Mouse (Mus musculus) CD4-positive, CD25-positive, alpha-beta regulatory T cell, adult 9 weeks (primary cell): ENCODE data around the gene Rapgefl1. TPM values are rescaled to one million over a fixed set of nuclear protein-coding genes. Genes with fewer than 3 reads are reported as not detected.

Source experiments
- polyA plus RNA-seq: library from polyadenylated mRNA; unstranded; fragments of 100-300 nt; shearing (Covaris generic); gene quantifications from one replicate; pipeline ENCODE4 v1.2.1, GENCODE M21; 2017

The Rapgefl1 gene
- 0.35 TPM for polyA plus RNA-seq

DNA sequence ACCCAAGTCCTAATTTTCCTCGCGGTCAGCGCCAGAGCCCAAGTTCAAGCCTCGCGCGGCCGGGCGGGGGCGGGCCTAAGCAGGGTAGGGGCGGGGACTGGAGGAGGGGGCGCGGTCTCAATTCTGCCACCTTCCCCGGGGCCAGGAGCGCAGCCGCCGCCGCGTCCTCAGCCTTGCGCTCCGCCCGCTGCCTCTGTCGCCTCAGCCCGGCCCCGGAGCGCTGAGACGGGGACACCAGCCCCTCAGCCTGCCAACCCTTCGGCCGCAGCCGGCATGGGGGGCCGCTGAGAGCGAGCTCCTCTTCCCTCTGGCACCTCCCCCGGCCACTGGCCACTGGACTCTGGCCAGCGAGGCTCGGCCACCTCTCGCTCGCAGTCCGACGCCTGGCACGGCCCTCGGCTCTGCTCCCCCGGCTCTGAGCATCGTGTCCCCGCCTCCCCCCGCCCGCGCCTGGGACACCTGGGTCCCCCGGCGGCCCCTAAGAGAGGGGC, at the start of gene Rapgefl1:
TSS of gene Rapgefl1 (plus strand) at position 135 of the 491 bp plus-strand sequence.

DNA sequence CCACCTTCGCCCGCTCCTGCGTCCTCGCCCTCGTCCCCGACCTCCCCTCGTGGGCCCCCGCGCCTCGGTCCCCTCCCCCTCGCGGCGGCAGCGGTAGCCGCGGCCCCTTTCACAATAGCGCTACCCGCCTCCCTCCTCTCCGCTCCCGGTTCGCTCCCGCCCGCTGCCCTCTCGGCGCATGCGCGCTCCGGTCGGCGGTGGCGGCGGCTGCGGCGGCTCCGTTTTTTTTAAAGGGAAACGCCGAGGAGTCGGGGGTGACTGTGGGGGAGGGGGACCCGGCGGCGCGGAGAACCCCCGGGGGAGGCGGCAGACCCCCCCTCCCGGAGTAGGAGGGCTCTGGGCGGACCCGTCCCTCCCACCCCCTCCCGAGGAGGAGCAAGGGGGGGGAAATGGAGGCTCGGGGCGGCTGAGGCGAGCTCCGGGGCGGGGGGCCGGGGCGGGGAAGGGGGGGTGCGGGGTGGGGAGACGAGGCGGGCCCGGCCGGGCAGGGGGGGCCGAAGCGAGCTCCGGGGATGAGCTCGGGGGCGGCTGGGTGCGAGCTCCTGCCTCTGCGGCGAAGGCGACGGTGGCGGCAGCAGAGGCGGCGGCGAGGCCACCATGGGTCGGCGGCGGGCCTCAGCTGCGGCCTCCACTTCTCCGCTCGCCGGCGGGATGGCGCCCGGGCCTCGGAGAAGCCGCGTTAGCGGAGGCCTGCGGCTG, 41.4 kb upstream of the Rapgefl1 start, which contains the start of gene Msl1:
TSS of gene Msl1 (plus strand) at position 502 of the 699 bp plus-strand sequence.

DNA sequence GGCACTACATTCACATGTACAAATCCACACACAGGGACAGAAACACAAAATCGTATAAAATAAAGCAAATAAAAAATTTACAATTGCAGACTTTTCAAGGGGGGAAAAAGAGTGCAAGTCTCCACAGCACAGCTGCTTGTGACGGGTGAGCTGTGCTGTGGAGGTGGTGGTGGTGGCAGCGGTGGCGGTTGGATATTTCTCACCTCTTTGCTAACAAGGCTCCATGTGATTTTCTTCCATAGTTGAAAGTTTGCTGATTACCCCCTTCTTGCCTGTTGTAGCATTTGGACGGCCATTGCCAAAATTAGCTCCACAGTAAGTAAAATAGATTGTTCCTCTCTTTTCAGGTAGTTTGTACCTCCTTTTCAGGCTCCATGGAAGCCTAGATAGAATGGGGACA, 32.0 kb upstream of the Rapgefl1 start, which contains the start of gene Casc3:
TSS of gene Casc3 (plus strand) at position 301 of the 400 bp plus-strand sequence.

GRCm38 (mm10) chr11:98863028-98863750, 26.6 kb downstream of the Rapgefl1 start, which contains the start of gene Wipf2:
Gene Wipf2 (plus strand): TSS chr11:98863638.

Other genes with a start within 250 kb of the Rapgefl1 start
- 90.2 TPM for gene Ormdl3, start 249.4 kb upstream of the Rapgefl1 start, polyA plus RNA-seq
- not detected for gene Lrrc3c, start 238.5 kb upstream of the Rapgefl1 start, polyA plus RNA-seq
- gene Gm12355, start 211.1 kb upstream of the Rapgefl1 start, polyA plus RNA-seq, result 4.6 TPM
- gene Gsdma3, start 210.4 kb upstream of the Rapgefl1 start, polyA plus RNA-seq, result not detected
- not detected for gene Gsdma2, start 190.0 kb upstream of the Rapgefl1 start, polyA plus RNA-seq
- gene Gsdma, start 172.4 kb upstream of the Rapgefl1 start, polyA plus RNA-seq, result not detected
- gene Psmd3, start 154.2 kb upstream of the Rapgefl1 start, polyA plus RNA-seq, result 60.8 TPM
- gene Csf3, start 135.5 kb upstream of the Rapgefl1 start, polyA plus RNA-seq, result not detected
- gene Med24, start 107.3 kb upstream of the Rapgefl1 start, polyA plus RNA-seq, result 64.9 TPM
- gene Thra, start 96.1 kb upstream of the Rapgefl1 start, polyA plus RNA-seq, result 6.6 TPM
- gene Nr1d1, start 61.5 kb upstream of the Rapgefl1 start, polyA plus RNA-seq, result 11.5 TPM
- 10.9 TPM for gene Msl1, start 41.3 kb upstream of the Rapgefl1 start, polyA plus RNA-seq
- 10.2 TPM for gene Casc3, start 31.9 kb upstream of the Rapgefl1 start, polyA plus RNA-seq
- gene Wipf2, start 26.9 kb downstream of the Rapgefl1 start, polyA plus RNA-seq, result 4.9 TPM
- 3.2 TPM for gene Cdc6, start 71.0 kb downstream of the Rapgefl1 start, polyA plus RNA-seq
- 32.8 TPM for gene Rara, start 91.0 kb downstream of the Rapgefl1 start, polyA plus RNA-seq
- not detected for gene Gjd3, start 146.2 kb downstream of the Rapgefl1 start, polyA plus RNA-seq
- gene Top2a, start 187.4 kb downstream of the Rapgefl1 start, polyA plus RNA-seq, result 16.8 TPM
- gene Igfbp4, start 204.5 kb downstream of the Rapgefl1 start, polyA plus RNA-seq, result 70.5 TPM